Mouse (Mus musculus) WW6 (cell line): ENCODE results near the gene Shisa3.

Experiments
- DNase-seq: peaks from one replicate; pipeline ENCODE4 v3.0.0-alpha.2; 2013; ENCODE audit warnings: low read depth, low spot score

The Shisa3 gene

DNA sequence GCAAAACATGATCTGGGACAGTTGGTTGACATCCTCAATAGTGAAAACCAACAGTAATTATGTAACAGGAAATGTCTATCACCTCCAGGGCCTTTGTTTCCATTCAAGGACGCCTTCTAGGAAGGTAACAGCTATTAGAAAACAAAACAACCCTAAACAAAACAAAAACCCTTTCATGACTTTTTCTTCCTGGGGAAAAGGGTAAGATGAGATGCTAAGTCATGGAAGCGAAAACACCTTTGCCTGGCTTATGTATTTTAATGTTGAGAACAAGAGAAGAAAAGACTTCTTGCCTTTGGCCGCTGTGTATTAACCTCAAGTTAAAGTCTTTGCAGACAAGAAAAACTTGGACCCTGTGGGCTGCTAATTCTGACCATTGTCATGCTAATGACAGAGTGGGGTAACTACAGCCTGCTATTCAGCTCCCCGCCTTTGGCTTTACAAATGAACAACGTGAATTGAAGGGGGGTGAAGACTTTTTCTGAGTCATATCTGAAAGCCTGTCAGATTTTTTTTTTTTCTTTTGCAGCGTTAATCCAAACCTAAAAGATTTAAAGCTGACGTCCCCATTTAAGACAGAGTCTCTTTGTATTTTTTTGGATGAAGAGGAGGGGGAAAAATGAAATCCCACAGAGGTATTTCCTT is 25.6 kb downstream of the Shisa3 start:
- peak; percentile 52 for DNase-seq

DNA sequence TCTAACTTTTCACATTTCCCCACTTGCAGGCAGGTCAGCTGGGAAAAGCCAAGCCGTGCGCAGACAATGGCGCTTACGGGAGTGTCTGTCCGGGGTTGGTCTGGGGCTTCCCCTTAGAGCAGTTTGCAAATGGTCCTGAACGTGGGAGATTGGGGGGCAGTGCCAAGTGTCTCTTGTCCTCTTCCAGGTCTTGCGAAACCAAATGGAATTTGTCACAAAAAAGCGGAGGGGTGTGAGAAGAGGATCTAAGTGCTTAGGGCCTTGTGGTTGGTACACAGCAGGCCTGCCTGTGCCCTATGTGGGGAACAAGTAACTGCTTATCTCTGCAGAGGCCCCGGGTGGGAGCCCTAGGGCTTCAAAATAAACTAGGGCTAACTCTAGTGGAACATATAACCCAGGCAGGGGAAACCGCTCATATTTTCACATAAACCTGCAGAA is 26.2 kb downstream of the Shisa3 start:
- DNase-seq: peak; percentile 16

DNA sequence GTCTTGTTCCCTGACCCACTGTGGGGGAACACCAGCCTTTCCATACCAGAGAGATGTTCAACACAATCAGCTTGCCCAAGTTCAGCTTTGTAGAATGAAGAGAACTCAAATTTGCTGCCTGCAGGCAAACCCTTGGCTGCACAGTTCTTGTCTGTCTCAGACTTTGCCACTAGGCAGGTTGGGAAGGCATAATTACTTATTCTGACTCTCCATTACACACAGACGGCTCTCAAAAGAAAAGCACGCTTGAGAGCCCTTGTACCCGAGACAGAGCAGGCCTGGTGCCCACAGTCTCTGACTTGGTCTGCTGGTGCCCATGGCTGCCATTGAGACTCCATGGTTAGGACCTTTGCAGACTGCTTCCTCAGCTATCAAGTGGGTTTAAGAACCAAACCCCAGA is 26.7 kb downstream of the Shisa3 start:
- DNase-seq: no peak

GRCm38 (mm10) chr5:67640596-67641312 is 33.1 kb downstream of the Shisa3 start:
- DNase-seq: no peak

DNA sequence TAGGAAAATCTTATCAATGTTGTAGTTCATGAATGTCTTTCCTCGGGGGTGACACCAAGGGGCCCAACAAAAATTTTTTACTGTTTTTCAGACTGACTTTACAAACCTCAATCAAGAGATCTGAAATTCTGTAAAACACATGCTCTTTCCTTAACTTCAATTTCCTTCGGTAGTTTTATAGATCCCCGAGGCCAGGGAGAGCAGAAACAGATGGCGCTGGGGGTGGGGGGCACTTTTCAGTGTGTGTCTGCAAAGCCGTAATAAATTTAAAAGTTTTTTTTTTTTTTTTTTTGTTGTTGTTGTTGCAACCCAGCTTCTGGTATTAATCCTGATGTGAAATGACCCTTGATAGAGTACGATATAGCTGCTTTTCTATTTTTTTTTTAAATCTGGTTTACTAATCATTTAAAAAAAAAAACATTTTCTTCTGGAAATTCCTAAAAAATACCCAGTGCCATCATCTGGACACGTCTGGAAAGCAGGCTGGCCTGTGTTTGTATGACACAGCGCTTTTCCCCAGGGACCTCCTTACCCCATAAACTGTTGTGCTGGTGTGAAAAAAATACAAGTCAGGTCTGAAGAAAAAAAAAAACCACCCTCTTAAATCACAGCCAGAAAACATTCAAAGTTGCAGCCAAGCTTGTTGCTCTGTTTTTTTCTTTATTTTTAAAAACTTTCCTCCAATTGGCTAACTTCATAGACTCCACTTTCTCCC is 33.9 kb downstream of the Shisa3 start:
- DNase-seq: no peak

DNA sequence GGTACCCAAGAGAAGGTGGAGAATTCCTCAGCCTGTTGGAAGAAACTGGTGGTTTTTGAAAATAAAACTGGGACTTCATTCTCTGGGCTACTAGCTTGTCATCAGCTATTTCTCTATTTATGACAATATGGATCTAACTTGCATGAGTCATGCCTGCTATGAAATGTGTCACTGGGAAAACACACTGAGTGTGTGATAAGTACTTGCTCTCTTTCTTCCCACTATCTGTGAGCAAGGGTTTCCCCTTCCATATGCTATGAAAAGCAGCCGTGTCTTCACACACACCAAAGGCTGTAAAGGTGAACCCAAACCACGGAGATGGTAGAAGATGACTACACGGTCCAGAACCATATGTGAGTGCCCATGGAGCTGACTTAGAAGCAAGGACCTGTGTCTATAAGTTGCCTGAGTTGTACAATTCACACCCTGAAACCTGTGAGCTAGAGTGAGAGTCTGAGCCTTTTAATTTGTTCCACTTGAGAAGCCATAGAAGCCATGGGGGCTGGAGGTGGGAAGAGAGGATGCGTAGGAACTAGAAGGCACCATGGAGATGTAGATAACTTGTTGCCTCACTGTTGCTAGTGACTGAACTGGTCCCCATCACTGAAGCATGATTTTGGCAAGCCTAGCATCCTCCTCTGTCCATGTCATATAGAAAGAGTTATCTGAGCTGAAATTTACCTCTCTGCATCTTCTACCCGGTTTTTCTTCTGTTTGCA is 36.0 kb downstream of the Shisa3 start:
- no peak for DNase-seq

DNA sequence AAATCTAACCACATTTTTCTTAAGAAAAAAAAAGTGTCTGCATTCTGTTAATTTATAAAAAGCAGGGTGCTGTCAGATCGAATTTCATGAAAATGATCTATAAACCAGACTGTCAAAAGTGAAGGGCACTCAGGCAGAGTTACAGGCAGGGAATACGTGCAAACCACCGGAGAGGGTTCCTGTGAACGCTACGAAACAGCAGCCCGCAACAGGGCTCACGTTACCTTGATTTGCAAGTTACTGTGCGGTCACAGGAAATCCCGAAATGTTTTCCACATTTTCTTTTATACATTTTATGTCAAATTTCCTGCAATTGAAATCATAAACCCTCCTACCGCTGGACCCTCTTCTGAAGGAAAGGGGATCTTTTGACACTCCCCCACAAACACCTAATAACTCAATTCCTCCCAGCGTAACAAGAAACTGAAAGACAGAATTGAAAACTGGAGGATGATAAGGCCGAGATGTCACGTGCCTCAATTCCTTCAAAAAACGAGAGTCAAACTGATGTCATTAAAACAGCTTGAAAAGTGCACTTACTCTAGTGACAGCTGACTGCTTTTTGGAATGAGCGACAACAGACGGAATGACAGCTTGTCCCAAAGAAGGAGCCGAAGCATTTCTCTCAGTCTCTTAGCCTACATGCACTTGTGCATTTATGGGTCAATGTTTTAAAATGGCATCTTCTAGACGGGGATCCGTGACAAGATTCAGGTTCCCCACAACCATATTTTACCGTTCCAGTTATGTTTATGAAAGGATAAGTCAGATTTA is 39.3 kb downstream of the Shisa3 start:
- no peak for DNase-seq

- peak; percentile 9 for DNase-seq
Measured at GRCm38 (mm10) chr5:67647568-67647967, 39.9 kb downstream of the Shisa3 start.

DNA sequence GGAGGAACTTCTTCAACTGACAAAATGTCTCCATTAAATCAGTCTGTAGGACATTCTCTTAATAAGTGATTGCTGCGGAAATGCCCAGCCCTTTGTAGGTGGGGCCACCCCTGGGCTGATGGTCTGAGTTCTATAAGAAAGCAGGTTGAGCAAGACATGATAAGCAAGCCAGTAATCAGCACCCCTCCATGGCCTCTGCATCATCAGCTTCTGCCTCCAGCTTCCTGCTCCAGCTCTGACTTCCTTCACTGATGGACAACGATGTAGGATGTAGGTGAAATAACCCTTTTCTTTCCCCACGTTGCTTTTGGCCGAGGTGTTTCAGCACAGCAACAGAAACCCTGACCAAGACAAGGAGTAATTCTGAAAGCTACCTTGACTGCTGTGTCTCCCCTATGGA is 41.5 kb downstream of the Shisa3 start:
- DNase-seq: no peak

GRCm38 (mm10) chr5:67650021-67650420 is 42.3 kb downstream of the Shisa3 start:
- no peak for DNase-seq

- no peak for DNase-seq
Measured at GRCm38 (mm10) chr5:67652468-67652867, 44.8 kb downstream of the Shisa3 start.

DNA sequence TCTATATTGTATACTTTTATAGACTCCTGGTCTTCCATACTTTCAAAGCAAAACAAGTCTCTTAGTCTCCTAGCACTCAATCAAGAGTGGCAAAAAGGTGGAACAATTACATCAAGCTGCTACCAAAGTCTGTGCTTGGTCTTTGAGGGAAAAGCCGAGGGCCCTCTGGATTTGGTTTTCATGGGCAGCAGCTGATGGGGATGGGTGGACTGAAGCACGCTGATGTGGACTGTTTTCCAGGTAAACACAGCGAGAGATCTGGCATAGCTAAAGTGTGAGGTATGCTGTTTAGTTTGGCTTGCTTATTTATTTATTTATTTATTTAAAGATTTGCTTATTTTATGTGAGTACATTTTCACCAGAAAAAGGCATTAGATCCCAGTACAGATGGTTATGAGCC is 45.9 kb downstream of the Shisa3 start:
- no peak for DNase-seq

- DNase-seq: no peak
Measured at GRCm38 (mm10) chr5:67654572-67654971, 46.9 kb downstream of the Shisa3 start.

- DNase-seq: no peak
Measured at GRCm38 (mm10) chr5:67655696-67656519, 48.2 kb downstream of the Shisa3 start.

- no peak for DNase-seq
Measured at GRCm38 (mm10) chr5:67656821-67657259, 49.2 kb downstream of the Shisa3 start.

DNA sequence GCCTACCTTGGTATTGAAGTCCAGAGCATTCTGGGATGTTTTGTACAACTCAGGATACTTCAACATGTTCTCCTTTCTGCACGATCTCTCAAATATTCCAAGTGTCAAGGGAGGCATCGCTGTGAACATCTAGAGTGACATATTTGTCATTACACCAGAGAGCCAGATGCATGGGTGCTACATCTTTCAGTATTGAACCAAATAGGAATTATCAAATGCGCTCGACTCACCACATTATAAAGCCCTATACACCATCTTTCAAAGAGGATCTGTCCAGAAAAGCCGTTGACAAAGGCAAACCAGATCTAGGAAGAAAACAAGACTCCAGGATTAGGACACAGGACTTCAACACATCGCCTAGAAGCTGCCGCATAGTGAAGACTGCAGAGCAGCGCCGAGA is 52.2 kb downstream of the Shisa3 start:
- DNase-seq: no peak

- DNase-seq: no peak
Measured at GRCm38 (mm10) chr5:67662715-67663114, 55.0 kb downstream of the Shisa3 start.

DNA sequence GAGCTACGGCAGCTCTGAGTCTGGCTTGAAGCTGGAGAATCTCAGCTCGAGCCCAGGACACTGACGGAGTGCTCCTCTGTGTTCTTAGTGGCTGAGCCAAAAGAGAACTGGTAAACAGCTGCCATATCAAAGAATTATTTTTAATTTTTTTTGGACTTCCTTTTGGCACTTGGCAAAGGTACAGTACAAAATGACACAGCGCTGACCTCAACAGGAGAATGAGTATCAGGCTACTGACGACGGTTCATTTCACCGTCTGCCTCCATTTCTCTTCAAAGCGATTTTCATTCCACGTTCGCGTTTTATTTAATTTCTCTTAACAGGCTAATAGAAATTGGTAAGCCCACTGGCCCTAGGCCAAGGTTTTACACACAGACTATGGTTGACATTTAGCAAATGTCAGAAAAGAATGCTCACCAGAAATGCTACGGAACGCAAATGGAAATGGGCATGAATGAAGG is 61.8 kb downstream of the Shisa3 start:
- no peak for DNase-seq

DNA sequence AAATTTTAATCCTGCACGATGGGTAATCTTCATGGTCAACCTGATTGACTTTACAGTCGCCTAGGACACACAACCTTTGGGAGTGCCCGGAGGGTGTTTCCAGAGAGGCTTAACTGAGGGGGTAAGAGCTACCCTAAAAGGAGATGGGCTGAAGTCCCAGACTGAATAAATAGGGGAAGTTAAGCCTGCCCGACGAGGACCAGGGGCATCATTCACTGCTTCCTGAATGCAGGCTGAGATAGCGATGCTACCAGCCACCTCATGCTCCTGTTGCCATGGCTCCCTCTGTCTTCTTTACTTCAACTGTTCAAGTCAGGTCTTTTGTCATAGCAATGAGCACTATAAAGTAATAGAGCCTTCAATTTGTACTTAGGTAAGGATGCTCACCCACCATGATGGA is 62.5 kb downstream of the Shisa3 start:
- no peak for DNase-seq

- DNase-seq: no peak
Measured at GRCm38 (mm10) chr5:67673008-67673407, 65.3 kb downstream of the Shisa3 start.
